Mouse (Mus musculus): ENCODE data around the gene Glcci1. TPM values are rescaled to one million over a fixed set of nuclear protein-coding genes. Genes with fewer than 3 reads are reported as not detected.
A peak's percentile ranks its signal among the peaks of the same experiment; 100 is the strongest.

Gene Glcci1
- total and polyA plus RNA-seq, 2 experiments from 2014 or later = 9.9 to 26.4 TPM

- ATAC-seq = no peak; the same call in 1 of the 2 replicates
- Histone ChIP-seq H3K9ac (no peak overlapping the region), H3K9me3 (ENCODE audit: low read length) (no peaks in the 10 kb centered on the region), H3K27ac (ENCODE audit: low read depth, low read length) (no peak overlapping the region), H3K36me3 (ENCODE audit: insufficient read depth) (no peaks in the 10 kb centered on the region), H3K4me1 (ENCODE audit: insufficient read depth) (no peaks in the 10 kb centered on the region), H3K4me2 (ENCODE audit: low read depth) (no peak overlapping the region), H3K27me3 (ENCODE audit: insufficient read depth, low read length) (no peaks in the 10 kb centered on the region), H3K4me3 (ENCODE audit: low read depth, low read length) (no peak overlapping the region)
- WGBS = 69% methylated on average over 17 of the region's 17 CpGs
- TF ChIP-seq CTCF (IDR thresholded peaks at IDR 0.05; ENCODE audit: low read depth) = 0 out of 2 replicates have a peak, but pooled peaks have one; percentile 11
- peak; percentile 16 for DNase-seq
These were observed 22.9 kb upstream of the Glcci1 start for GRCm38 (mm10) chr6:8486391-8487043.

GRCm38 (mm10) chr6:8487044-8487853 lies 22.2 kb upstream of the Glcci1 start:
- Histone ChIP-seq H3K27ac (ENCODE audit: low read depth, low read length) (no peak overlapping the region), H3K27me3 (ENCODE audit: insufficient read depth, low read length) (no peaks in the 10 kb centered on the region), H3K4me2 (ENCODE audit: low read depth) (no peak overlapping the region), H3K4me1 (ENCODE audit: insufficient read depth) (no peaks in the 10 kb centered on the region), H3K36me3 (ENCODE audit: insufficient read depth) (no peaks in the 10 kb centered on the region), H3K9me3 (ENCODE audit: low read length) (no peaks in the 10 kb centered on the region), H3K4me3 (ENCODE audit: low read depth, low read length) (no peak overlapping the region), H3K9ac (0 out of 2 replicates have a peak overlapping the region, but pooled peaks have one; percentile 6)
- 28% methylated on average over 20 of the region's 20 CpGs for WGBS
- ATAC-seq = no peak
- peak; percentile 18 for DNase-seq
- TF ChIP-seq CTCF (IDR thresholded peaks at IDR 0.05; ENCODE audit: low read depth) = no peak

GRCm38 (mm10) chr6:8488249-8488648 lies 21.2 kb upstream of the Glcci1 start:
- no peaks in the 10 kb centered on the region for H3K9me3 ChIP-seq (ENCODE audit: low read length)
- ATAC-seq = no peak
- H3K36me3 ChIP-seq (ENCODE audit: insufficient read depth) = no peaks in the 10 kb centered on the region
- H3K4me2 ChIP-seq (ENCODE audit: low read depth) = no peak overlapping the region
- no peak overlapping the region for H3K4me3 ChIP-seq (ENCODE audit: low read depth, low read length)
- H3K27ac ChIP-seq (ENCODE audit: low read depth, low read length) = no peak overlapping the region
- no peak for TF ChIP-seq CTCF (IDR thresholded peaks at IDR 0.05; ENCODE audit: low read depth)
- H3K9ac ChIP-seq = no peak overlapping the region
- no peak for DNase-seq
- H3K4me1 ChIP-seq (ENCODE audit: insufficient read depth) = no peaks in the 10 kb centered on the region
- no peaks in the 10 kb centered on the region for H3K27me3 ChIP-seq (ENCODE audit: insufficient read depth, low read length)
- WGBS = 71% methylated on average over 5 of the region's 5 CpGs

GRCm38 (mm10) chr6:8489266-8489665 lies 20.1 kb upstream of the Glcci1 start:
- no peaks in the 10 kb centered on the region for H3K4me1 ChIP-seq (ENCODE audit: insufficient read depth)
- TF ChIP-seq CTCF (IDR thresholded peaks at IDR 0.05; ENCODE audit: low read depth) = no peak
- ATAC-seq = no peak
- H3K27me3 ChIP-seq (ENCODE audit: insufficient read depth, low read length) = no peaks in the 10 kb centered on the region
- H3K9me3 ChIP-seq (ENCODE audit: low read length) = no peaks in the 10 kb centered on the region
- H3K36me3 ChIP-seq (ENCODE audit: insufficient read depth) = no peaks in the 10 kb centered on the region
- no peak overlapping the region for H3K9ac ChIP-seq
- no peak for DNase-seq
- H3K4me3 ChIP-seq (ENCODE audit: low read depth, low read length) = no peak overlapping the region
- no peak overlapping the region for H3K27ac ChIP-seq (ENCODE audit: low read depth, low read length)
- H3K4me2 ChIP-seq (ENCODE audit: low read depth) = no peak overlapping the region
- 71% methylated on average over 7 of the region's 7 CpGs for WGBS

GRCm38 (mm10) chr6:8489938-8490585 lies 19.3 kb upstream of the Glcci1 start:
- no peak for DNase-seq
- H3K36me3 ChIP-seq (ENCODE audit: insufficient read depth) = no peaks in the 10 kb centered on the region
- WGBS = 85% methylated on average over 1 of the region's 1 CpGs
- TF ChIP-seq CTCF (IDR thresholded peaks at IDR 0.05; ENCODE audit: low read depth) = no peak
- no peak overlapping the region for H3K9ac ChIP-seq
- no peak for ATAC-seq
- no peaks in the 10 kb centered on the region for H3K9me3 ChIP-seq (ENCODE audit: low read length)
- H3K4me3 ChIP-seq (ENCODE audit: low read depth, low read length) = no peak overlapping the region
- no peak overlapping the region for H3K27ac ChIP-seq (ENCODE audit: low read depth, low read length)
- H3K4me1 ChIP-seq (ENCODE audit: insufficient read depth) = no peaks in the 10 kb centered on the region
- H3K4me2 ChIP-seq (ENCODE audit: low read depth) = no peak overlapping the region
- H3K27me3 ChIP-seq (ENCODE audit: insufficient read depth, low read length) = no peaks in the 10 kb centered on the region

- Histone ChIP-seq H3K27ac (ENCODE audit: low read depth, low read length) (no peak overlapping the region), H3K9me3 (ENCODE audit: low read length) (no peaks in the 10 kb centered on the region), H3K36me3 (ENCODE audit: insufficient read depth) (no peaks in the 10 kb centered on the region), H3K4me3 (ENCODE audit: low read depth, low read length) (no peak overlapping the region), H3K4me2 (ENCODE audit: low read depth) (no peak overlapping the region), H3K4me1 (ENCODE audit: insufficient read depth) (no peaks in the 10 kb centered on the region), H3K9ac (no peak overlapping the region), H3K27me3 (ENCODE audit: insufficient read depth, low read length) (no peaks in the 10 kb centered on the region)
- ATAC-seq (no peak), DNase-seq (no peak)
- 97% methylated on average over 3 of the region's 3 CpGs for WGBS
- no peak for TF ChIP-seq CTCF (IDR thresholded peaks at IDR 0.05; ENCODE audit: low read depth)
These were observed 17.2 kb upstream of the Glcci1 start for GRCm38 (mm10) chr6:8492248-8492647.

All from forebrain, postnatal 0 days (tissue).